Mouse (Mus musculus): ENCODE measurements at regions not wholly inside any gene's neighbourhood (a gene's known extent, or its start where the extent isn't known, plus 50 kb on each side); places are given as distances from the start of the nearest gene placed in this dataset.
"Not testable (repeated sequence)": the region's sequence is repeated elsewhere in the genome, so short reads cannot be mapped to it uniquely, and the experiment has no call there.

DNA sequence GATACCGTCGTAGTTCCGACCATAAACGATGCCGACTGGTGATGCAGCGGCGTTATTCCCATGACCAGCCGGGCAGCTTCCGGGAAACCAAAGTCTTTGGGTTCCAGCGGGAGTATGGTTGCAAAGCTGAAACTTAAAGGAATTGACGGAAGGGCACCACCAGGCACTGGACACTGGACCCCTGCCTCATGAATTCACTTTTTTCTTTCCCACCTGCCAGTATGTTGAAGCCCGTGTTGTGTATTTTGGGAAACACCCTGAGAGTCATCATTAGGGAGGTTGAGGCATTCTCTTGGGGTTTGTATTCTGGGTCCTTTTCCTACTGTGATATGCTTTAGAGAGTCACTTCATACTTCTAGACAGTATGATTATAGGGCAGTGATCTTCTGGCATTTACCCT, 197.9 kb downstream of the Samd9l start:
- not testable (repeated sequence) for DNase-seq (ENCODE audit: low spot score)

DNA sequence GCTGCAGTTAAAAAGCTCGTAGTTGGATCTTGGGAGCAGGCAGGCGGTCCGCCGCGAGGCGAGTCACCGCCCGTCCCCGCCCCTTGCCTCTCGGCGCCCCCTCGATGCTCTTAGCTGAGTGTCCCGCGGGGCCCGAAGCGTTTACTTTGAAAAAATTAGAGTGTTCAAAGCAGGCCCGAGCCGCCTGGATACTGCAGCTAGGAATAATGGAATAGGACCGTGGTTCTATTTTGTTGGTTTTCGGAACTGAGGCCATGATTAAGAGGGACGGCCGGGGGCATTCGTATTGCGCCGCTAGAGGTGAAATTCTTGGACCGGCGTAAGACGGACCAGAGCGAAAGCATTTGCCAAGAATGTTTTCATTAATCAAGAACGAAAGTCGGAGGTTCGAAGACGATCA, 198.3 kb downstream of the Samd9l start:
- no peak for DNase-seq (ENCODE audit: low spot score)

DNA sequence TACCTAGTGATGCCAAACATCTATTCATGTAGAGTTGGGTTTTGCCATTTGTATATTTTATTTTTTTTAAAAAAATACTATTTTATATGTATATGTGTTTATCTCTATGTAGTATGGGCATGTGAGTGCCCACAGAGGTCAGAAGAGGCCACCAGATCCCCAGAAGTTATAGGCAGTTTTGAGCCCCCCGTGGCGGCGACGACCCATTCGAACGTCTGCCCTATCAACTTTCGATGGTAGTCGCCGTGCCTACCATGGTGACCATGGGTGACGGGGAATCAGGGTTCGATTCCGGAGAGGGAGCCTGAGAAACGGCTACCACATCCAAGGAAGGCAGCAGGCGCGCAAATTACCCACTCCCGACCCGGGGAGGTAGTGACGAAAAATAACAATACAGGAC, 198.8 kb downstream of the Samd9l start:
- DNase-seq (ENCODE audit: low spot score): not testable (repeated sequence)

DNA sequence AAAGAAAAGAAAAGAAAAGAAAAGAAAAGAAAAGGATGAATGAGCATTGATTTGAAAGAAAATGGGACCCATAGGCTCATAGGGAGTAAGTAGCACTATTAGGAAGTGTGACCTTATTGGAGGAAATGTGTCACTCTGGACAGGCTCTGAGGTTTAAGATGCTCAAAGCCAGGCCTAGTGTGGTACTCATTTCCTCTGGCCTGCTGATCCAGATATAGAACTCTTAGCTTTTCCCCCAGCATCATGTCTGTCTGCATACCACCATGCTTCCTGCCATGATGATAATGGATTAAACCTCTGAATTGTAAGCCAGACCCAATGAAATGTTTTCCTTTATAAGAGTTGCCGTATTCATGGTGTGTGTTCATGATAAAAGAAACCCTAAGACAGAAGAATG, 206.9 kb downstream of the Samd9l start:
- not testable (repeated sequence) for DNase-seq (ENCODE audit: low spot score)

DNA sequence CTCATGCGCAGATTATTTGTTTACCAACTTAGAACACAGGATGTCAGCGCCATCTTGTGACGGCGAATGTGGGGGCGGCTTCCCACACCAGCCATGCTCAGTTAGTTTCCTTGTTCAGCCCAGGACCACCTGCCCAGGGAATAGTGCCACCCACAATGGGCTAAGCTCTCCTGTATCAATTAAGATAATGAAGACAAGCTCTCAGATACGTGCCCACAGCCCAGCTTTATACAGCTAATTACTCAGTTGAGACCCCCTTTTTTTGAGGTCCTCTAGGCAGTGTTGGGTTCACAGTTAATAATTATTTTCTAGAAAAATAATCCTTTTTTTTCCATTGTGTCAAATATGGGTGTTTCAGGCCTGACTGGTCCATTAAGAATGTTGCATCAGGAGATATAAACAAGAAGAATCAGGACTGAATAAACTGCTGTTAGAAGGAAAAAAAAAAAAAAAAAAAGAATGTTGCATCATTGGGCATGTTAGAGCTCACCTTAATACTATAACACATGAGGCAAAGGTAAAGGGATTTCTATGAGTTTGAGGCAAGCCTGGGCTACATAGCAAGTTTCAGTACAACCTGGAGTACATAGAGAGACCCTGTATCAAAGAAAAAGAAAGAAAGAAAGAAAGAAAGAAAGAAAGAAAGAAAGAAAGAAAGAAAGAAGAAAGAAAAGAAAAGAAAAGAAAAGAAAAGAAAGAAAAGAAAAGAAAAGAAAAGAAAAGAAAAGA, 207.5 kb downstream of the Samd9l start:
- not testable (repeated sequence) for DNase-seq (ENCODE audit: low spot score)

DNA sequence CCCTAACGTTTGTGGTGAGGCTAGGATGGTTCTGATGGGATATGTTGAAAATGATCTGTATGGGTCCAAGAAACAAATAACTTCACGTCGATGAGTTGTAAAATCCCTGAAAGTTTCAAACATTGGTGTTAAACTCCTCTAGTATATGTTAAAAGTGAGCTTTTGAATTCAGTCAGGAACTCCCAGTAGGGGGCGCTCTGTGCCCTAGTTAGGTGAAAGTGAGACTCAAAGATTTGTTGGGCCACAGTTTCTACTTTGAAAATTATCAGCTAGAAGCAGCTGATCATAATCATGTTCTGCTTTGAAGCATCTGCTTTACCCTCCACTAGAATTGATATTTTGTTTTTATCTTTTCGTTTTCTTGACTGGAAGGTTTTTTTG, 215.6 kb downstream of the Samd9l start:
- DNase-seq (ENCODE audit: low spot score): peak; percentile 59

DNA sequence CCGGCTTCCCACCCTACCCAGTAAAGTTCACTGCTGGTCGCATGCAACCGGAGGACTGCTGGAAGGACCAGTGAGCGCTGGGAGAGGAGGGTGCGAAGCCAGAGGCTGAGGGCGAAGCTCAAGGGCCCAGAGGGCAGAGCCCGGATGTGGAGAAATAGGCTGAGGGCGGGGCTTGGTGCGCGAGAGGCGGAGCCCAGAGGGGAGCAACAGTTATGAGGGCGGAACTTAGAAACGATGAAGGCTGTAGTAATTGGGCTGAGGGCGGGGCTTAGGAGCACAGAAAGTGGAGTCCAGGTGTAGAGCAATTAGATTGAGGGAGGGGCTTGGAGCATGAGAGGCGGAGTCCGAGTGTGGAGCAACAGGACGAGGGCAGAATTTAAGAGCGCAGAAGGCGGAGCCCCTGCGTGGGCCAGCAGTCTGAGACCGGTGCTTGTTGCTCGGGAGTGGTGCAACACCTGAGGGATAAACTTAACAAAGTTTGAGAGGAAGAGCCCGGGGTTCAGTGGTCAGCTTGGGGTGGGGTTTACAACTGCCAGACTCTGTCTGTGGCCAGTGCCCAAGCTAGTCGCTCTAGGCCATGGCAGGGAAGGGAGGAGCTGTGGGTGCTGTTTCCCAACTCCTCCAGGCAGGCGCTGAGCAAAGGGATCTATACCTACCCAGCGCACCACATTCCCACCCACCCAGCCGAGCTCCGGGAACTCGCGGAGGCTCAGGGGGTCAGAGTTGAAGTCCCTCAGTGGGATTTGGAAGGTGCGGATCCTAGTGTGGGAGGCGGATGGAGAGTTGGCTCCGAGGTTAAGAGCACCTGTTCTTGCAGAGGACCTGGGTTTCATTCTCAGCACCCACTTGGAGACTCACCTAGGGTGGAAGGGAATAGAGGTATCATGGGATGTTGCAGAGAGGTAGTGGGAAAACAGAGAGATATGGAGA, 216.2 kb downstream of the Samd9l start:
- DNase-seq (ENCODE audit: low spot score): peak; percentile 43

DNA sequence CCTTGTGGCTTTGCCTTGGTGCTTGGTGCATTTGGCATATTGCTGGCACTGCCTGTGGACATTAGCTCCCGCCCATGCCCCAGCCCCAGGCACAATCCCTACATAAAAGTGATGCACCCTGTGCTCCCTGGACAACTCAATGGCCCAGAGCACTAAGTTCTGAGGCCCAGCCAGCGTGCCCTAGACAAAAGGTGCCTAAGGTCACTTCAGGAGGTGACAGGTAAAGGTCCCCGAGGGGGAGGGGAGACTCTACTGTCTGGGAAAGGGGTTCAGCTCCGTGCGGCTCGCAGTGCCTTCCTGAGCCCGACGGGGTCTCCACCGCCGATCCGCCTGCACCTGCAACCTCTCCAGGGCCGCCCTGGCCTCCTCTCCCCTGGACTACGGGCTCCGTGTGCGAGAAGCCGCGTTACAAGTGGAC, 216.9 kb downstream of the Samd9l start:
- DNase-seq (ENCODE audit: low spot score): not testable (repeated sequence)

DNA sequence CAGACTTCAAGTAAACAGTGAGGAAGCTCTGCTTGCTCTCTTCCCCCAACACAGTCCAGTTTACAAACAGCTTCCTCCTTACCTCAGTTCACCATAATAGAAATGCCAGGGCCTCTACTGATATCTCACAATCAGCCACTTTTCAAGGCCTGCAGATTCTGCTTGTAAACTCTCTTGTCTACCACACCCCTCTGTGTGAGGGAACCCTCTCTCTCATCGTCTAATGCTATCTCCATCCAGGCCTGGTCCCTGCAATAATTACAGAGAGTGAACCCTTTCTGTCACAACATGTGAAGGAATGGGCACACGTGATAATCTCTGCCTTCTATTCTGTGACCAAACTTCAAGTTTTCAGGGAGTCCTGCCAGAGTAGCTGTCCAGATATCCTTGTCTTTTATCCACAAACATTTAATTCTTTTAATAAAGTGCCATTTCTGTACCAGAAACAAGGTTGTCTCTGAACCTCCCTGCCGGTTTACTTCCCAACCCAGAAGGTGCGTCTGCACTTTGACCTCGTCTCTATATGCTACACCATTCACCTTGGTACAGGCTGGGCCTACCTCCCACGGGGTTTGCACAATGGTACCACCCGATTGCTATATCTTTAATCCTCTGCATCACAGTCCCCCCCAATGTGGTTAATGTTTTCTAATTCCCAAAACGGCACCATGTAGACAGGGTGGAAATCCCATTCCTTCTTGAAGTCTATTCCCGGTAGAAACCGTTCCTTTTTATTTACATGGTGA, 219.6 kb downstream of the Samd9l start:
- DNase-seq (ENCODE audit: low spot score): not testable (repeated sequence)

DNA sequence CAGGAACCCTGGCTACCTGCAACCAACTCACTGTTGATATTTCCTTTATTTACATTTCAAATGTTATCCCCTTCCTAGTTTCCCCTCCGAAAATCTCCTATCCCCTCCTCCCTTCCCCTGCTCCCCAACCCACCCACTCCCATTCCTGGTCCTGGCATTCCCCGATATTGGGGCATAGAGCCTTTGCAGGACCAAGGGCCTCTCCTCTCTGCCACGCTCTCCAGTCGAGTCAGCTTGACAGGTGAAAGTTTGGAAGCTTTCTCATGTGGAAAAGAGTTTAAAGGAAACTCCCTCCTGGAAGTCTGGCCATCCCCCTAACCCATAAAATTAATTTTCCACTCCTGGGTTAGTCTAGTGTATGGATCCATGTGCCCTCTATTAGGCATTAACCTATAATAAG, 229.9 kb downstream of the Samd9l start:
- not testable (repeated sequence) for DNase-seq (ENCODE audit: low spot score)

DNA sequence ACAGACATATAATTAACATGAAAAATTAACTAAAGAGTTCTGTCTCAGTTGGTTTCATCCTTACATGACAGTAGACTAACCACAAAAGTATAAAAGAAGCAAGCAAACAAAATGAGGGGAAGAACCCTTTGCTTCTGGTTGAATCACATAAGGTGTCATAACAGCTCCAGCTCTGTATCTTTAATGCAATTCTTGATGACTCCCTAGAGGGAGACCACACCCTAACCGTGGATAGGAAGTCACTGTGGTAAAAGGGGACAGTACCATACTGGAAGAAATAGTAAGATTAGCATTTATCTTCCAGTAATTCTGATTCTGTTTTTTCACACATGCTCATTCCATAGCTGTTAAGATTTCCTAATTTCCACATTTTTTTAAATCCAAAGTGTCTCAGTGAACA, 233.2 kb downstream of the Samd9l start:
- not testable (repeated sequence) for DNase-seq (ENCODE audit: low spot score)

DNA sequence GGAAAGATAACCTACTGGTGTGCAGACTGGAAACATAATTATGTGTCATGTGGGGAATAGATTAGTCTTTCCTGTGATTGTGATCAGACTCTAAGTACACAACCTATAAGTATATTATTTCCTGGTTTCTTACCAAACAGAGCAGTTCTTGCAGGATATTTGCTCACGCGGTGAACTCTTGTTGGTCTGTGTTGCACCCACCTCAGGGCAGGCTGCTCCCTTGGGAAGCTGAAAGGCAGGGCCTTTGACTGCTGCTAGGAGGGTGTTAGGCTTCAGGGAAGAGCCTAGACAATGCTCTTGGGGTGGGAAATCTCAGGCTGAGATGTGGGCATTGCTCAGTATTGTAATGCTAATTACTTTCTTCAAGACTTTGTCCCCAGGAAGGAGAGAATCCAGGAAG, 247.5 kb downstream of the Samd9l start:
- not testable (repeated sequence) for DNase-seq (ENCODE audit: low spot score)

DNA sequence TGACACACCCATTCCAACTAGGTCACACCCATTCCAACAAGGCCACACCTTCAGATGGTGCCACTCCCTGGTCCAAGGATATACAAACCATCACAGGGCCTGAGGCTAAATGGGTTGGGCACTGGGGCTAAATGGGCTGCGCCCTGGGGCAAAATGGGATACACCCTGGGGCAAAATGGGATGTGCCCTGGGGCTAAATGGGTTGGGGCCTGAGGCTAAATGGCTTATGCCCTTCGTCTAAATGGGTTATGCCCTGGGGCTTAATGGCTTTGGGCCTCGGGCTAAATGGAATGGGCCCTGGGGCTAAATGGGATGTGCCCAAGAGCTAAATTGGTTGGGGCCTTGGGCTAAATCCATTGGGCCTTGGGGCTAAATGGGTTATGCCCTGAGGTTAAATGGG, 261.5 kb downstream of the Samd9l start:
- not testable (repeated sequence) for DNase-seq (ENCODE audit: low spot score)

DNA sequence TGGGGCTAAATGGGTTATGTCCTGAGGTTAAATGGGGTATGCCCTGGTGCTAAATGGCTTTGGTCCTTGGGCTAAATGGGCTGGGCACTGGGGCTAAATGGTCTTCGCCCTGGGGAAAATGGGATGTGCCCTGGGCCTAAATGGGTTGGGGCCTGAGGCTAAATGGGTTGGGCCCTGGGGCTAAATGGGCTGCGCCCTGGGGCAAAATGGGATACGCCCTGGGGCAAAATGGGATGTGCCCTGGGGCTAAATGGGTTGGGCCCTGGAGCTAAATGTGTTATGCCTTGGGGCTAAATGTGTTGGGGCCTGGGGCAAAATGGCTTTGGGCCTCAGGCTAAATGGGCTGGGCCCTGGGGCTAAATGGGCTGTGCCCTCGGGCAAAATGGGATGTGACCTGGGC, 265.6 kb downstream of the Samd9l start:
- DNase-seq (ENCODE audit: low spot score): not testable (repeated sequence)

DNA sequence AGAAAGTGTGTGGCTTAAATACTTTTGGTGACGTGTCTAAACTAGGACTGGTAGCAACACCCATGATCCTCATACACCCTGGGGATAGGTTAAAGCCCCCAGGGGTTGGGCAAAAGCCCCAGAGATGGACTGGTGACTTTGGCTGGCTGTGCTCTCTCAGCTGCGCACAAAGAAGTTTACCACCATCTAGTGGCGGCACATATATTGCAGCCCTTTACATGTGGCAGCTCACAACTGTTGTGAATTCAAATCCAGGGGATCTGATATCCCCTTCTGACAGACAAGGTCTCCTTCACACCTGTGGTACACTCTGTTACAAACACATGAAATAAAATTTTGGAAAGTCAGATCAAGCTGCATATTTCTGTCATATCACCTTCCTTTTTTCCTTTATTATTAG, 283.1 kb downstream of the Samd9l start:
- DNase-seq (ENCODE audit: low spot score): not testable (repeated sequence)
